Mouse (Mus musculus) lung, adult 2 months (tissue): ENCODE measurements around the gene Olfml2b. TPM values are rescaled to one million over a fixed set of nuclear protein-coding genes. Genes with fewer than 3 reads are reported as not detected.

Source experiments
- DNase-seq: peaks from one replicate; pipeline ENCODE4 v3.0.0; 2022
- H3K4me1 ChIP-seq: fragments of 200-500 bp; 2 replicates; pipeline ENCODE4 v1.6.1; 2011; ENCODE audit warnings: low read length; ENCODE audit not compliant: control insufficient read depth, insufficient read depth
- H3K4me3 ChIP-seq: fragments of 200-500 bp; replicated peaks from 2 replicates; pipeline ENCODE3; 2011; ENCODE audit warnings: low read depth, mild to moderate bottlenecking, control low read depth, low read length; ENCODE audit errors: extremely low read depth
- CTCF ChIP-seq: fragments of 200-500 bp; IDR thresholded peaks from 2 replicates; pipeline ENCODE4 v1.5.1; 2011; ENCODE audit warnings: mild to moderate bottlenecking, low read length, control low read depth; ENCODE audit not compliant: insufficient read depth
- POLR2A ChIP-seq: fragments of 200-500 bp; IDR thresholded peaks from 2 replicates; pipeline ENCODE4 v1.6.1; 2011; ENCODE audit warnings: low read depth, mild to moderate bottlenecking, control low read depth, low read length, borderline replicate concordance; ENCODE audit errors: extremely low read depth
- WGBS: fragments of 180-500 bp; shearing (Covaris S2); methylation state at CpG from one replicate; pipeline ENCODE4 v1.1.7; 2018; 5-methylcytosine and 5-hydroxymethylcytosine counted together
- polyA plus RNA-seq: library from polyadenylated mRNA; depleted of rRNA; stranded (reverse); fragments of >200 nt; gene quantifications from 2 replicates; pipeline ENCODE4 v1.2.3, GENCODE M21; 2012

Gene Olfml2b
- polyA plus RNA-seq, 1 experiment = 16.1 TPM

- H3K4me3 ChIP-seq = no peak overlapping the region
- TF ChIP-seq CTCF (no peak), POLR2A (no peak)
- DNase-seq = no peak
- H3K4me1 ChIP-seq = no peaks in the 10 kb centered on the region
- WGBS = 60% methylated on average over 6 of the region's 6 CpGs
Measured at GRCm38 (mm10) chr1:170702958-170703357, 58.6 kb downstream of the Olfml2b start.

- no peak for TF ChIP-seq CTCF
- TF ChIP-seq POLR2A = no peak
- H3K4me1 ChIP-seq = no peaks in the 10 kb centered on the region
- DNase-seq = no peak
- 94% methylated on average over 6 of the region's 6 CpGs for WGBS
- H3K4me3 ChIP-seq = no peak overlapping the region
Measured at GRCm38 (mm10) chr1:170704103-170704502, 59.8 kb downstream of the Olfml2b start.

DNA sequence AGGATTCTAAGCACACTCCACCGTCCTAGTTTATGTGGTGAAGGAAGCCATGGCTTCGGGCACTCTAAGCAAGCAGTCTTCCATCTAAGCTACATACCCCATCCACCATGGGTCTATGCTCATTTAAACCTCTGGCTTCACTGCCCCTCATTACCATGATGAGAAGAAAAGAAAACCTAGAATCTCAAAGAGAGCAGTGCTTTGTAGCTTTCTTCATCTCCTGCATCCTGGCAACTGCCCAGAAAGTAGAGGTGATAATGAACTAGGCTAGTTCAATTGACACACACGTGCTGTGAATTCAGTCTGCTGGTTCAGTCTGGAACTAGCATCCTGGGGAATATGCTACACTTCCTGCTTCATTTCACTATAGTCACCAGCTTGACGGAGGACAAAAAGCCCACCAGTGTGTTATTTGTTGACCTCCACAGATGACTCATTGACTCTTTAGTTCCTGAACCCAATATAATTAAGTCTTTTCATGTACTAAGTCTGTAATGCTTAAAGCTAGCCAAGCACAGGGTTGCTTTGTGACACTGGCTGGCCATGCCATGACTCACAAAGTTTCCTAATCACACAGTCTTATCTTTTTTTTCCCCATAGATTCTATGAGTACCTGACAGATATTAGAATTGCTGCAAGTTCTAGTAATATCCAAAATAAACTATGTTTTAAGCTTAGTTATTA, 60.7 kb downstream of the Olfml2b start:
- WGBS = 68% methylated on average over 4 of the region's 4 CpGs
- DNase-seq = no peak
- Histone ChIP-seq H3K4me1 (0 out of 2 replicates have a peak, but pooled peaks cover 3% of the 10 kb centered on the region), H3K4me3 (no peak overlapping the region)
- no peak for TF ChIP-seq CTCF

DNA sequence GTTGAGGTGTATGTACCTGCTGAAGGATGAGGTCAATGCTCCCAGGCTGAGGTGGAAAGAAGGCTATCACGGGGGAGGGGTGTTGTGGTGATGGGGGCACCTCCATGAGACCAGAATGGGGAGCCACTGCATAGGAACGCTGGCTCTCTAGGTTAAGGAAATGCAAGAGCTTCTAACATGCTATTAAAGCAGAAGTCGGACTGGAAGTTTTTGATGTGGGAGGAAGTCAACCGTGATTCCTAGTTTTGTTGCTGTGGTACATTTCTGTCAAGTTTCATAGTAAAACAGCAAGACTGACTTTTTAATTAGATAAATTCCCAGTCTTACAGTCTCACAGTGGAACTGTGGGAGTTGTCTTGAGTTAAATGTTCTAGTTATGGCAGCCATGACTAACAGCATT, 61.7 kb downstream of the Olfml2b start:
- WGBS = 85% methylated on average over 4 of the region's 4 CpGs
- no peak for DNase-seq
- H3K4me1 ChIP-seq = peaks cover 3% of the 10 kb centered on the region; the same call in 1 of the 2 replicates
- TF ChIP-seq CTCF (no peak), POLR2A (no peak)
- H3K4me3 ChIP-seq = no peak overlapping the region

DNA sequence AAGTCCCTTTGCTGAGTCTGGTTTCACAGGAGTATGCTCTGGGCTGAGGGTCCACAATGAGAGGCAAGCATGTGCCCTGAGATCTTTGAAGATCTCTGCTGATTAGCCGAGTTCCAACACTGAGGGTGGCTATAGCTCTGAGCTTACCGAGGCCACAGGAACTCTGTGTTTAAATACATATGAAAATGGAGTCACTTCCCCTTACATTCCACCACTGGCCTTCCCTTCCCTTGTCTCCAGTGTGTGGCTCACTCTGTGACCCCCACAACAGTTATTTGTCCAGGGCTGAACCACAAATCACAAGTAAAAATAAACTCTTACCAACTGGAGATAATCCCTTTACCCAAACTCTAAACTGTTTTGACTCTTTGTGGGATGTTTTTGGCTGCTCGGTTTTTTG, 64.7 kb downstream of the Olfml2b start:
- peaks cover 3% of the 10 kb centered on the region; the same call in 1 of the 2 replicates for H3K4me1 ChIP-seq
- 60% methylated on average over 3 of the region's 3 CpGs for WGBS
- no peak for TF ChIP-seq CTCF
- no peak for TF ChIP-seq POLR2A
- DNase-seq = no peak
- H3K4me3 ChIP-seq = no peak overlapping the region

DNA sequence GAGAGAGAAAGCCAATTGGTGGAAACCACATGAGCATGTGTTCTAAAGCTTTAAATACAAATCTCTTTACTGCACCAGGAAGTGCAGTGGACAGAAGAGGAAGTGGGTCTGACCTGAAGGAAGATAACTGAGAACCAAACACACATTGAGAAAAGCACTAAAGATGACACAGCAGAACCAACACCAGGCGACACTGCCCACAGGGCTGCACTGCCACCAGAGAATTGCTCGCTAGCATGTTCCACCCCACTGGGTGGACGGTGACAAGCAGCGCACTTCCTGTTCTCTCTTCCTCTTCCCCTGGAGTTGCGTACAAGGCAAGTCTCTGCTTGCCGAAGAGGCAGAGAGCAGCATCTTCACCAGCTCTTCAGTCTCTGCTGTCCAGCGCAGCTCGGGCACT, 65.1 kb downstream of the Olfml2b start:
- no peak for TF ChIP-seq POLR2A
- TF ChIP-seq CTCF = 0 out of 2 replicates have a peak, but pooled peaks have one; percentile 9
- Histone ChIP-seq H3K4me1 (peaks cover 3% of the 10 kb centered on the region; the same call in 1 of the 2 replicates), H3K4me3 (no peak overlapping the region)
- no peak for DNase-seq
- WGBS = 72% methylated on average over 8 of the region's 8 CpGs

- WGBS = 76% methylated on average over 3 of the region's 3 CpGs
- TF ChIP-seq POLR2A = no peak
- no peak for TF ChIP-seq CTCF
- Histone ChIP-seq H3K4me3 (no peak overlapping the region), H3K4me1 (peaks cover 3% of the 10 kb centered on the region; the same call in 1 of the 2 replicates)
- no peak for DNase-seq
Measured at GRCm38 (mm10) chr1:170709969-170710368, 65.6 kb downstream of the Olfml2b start.

- Histone ChIP-seq H3K4me1 (peaks cover 3% of the 10 kb centered on the region; the same call in 1 of the 2 replicates), H3K4me3 (no peak overlapping the region)
- WGBS = 96% methylated on average over 7 of the region's 7 CpGs
- no peak for DNase-seq
- TF ChIP-seq CTCF (no peak), POLR2A (no peak)
Measured at GRCm38 (mm10) chr1:170711731-170712130, 67.4 kb downstream of the Olfml2b start.

DNA sequence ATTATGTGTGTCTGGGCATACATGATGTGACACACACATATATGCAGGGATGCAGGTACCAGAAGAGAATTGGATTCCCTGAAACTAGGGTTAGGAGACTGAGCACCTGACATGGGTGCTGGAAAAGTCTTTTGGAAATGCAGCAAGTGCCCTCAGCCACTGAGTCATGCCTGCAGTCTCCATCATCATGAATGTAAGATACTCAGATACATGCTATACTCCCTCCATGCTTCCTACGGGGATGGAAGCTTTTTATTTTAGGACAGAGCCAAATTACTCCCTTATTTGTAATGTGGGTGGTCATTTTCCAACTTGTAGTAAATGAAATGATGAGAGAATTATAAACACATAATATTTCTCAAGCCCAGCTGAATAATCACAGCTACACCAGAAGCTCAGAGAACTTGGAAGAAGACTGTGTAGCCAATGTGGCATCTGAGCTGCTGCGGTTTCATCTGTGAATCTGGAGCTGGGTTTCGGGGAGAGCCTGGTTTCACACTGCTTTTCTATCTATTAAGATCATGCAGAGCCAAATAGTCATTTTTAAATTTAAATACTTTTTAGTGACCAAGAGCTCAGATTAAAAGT, 73.0 kb downstream of the Olfml2b start:
- 76% methylated on average over 3 of the region's 3 CpGs for WGBS
- TF ChIP-seq POLR2A (no peak), CTCF (no peak)
- Histone ChIP-seq H3K4me1 (no peaks in the 10 kb centered on the region), H3K4me3 (no peak overlapping the region)
- DNase-seq = no peak

DNA sequence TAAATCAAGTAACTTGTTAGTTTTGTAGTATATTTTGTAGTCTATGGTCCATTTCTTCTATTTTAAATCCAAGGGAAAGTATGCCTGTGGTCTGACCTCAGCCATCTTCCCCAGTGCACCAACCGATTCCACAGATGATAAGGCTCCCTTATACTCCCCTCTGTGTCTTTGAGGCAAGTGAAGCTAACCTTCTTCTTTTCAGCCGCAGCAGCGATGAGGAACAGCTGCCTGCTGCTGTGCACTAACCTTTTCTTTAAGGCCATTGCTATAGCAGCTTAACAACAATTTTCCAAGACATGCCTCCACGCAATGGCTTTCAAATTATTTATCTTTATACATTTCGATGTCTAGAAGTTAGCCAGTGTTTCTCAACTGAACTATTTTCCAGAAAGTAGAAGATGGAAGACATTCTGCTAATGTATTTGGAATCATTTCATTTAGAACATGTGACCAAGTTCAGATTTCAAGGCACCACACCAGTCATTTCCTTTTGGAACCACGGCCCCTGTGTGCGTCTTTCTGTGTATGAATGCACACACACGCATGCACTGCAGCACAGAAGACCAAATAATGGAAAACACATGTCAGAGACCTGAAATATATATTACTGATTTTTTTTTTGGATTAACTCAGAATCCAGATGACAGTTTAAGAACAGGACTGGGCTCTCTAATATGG, 73.9 kb downstream of the Olfml2b start:
- H3K4me3 ChIP-seq = no peak overlapping the region
- H3K4me1 ChIP-seq = no peaks in the 10 kb centered on the region
- no peak for DNase-seq
- WGBS = 65% methylated on average over 8 of the region's 8 CpGs
- TF ChIP-seq POLR2A = no peak
- no peak for TF ChIP-seq CTCF
